Mouse (Mus musculus) embryonic fibroblast, embryonic 13.5 days (primary cell): ENCODE measurements at regions not wholly inside any gene's neighbourhood (a gene's known extent, or its start where the extent isn't known, plus 50 kb on each side); places are given as distances from the start of the nearest gene placed in this dataset.

Experiments used
- CTCF ChIP-seq: IDR thresholded peaks from 2 replicates; pipeline ENCODE4 v1.5.1; 2011; ENCODE audit warnings: mild to moderate bottlenecking, control low read depth, low read length, moderate library complexity, borderline replicate concordance; ENCODE audit not compliant: insufficient read depth
- POLR2A ChIP-seq: IDR thresholded peaks from 2 replicates; pipeline ENCODE4 v1.6.1; 2011; ENCODE audit warnings: low read depth, mild to moderate bottlenecking, control low read depth, low read length, moderate library complexity

DNA sequence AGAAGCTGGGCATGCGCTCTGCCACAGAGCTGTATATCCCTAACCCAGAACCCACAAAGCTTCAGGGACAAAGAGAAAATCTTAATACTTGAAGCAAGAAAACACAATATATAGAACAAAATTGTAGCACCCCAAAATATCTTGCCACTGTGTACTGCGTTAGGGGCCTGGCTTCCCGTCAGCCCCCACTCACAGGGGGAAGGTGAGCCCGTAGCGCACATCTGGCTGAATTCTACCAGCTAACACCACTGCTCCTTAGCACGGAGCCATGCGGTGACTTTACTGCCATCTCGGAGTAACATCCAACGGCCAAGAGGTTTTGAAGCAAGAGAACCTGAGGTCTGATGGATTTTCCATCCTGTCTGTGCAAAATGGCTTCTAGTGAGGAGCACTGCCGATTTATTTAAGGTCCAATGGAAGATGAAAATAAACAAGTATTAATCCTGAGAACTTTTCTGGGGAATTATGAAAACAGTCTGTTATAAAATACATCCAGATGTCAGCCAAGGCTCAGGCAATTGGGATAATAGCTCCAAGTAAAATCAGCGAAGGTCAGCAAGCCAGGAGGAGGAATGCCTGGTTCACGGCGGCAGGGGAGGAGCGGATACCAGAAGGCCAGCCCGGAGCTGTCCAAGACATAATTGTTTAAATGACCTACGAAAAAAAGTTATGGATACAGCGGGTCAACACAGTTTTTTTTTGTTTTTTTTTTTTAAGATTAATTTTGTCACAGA lies 170.0 kb upstream of the Zfp637 start:
- TF ChIP-seq CTCF (no peak), POLR2A (no peak)
